Mouse (Mus musculus) embryonic fibroblast, embryonic 13.5 days (primary cell): Measurements from ENCODE around the gene Dst.

Source experiments
- CTCF ChIP-seq: IDR thresholded peaks from 2 replicates; pipeline ENCODE4 v1.5.1; 2011; ENCODE audit warnings: mild to moderate bottlenecking, control low read depth, low read length, moderate library complexity, borderline replicate concordance; ENCODE audit not compliant: insufficient read depth
- POLR2A ChIP-seq: IDR thresholded peaks from 2 replicates; pipeline ENCODE4 v1.6.1; 2011; ENCODE audit warnings: low read depth, mild to moderate bottlenecking, control low read depth, low read length, moderate library complexity

GRCm38 (mm10) chr1:34300309-34300980 lies 392.4 kb downstream of the Dst start:
- TF ChIP-seq POLR2A: no peak
- TF ChIP-seq CTCF: no peak
